Mouse (Mus musculus) midbrain, embryonic 10.5 days (tissue): ENCODE measurements around the gene Ctla4. TPM values are rescaled to one million over a fixed set of nuclear protein-coding genes. Genes with fewer than 3 reads are reported as not detected.

Experiments
- DNase-seq: peaks from one replicate; pipeline ENCODE4 v3.0.0-alpha.2; 2017; ENCODE audit warnings: low spot score
- H3K27ac ChIP-seq: fragments of 300-500 bp; sonication (generic); replicated peaks from 2 replicates; pipeline ENCODE4 v1.5.1; 2016; ENCODE audit warnings: mild to moderate bottlenecking
- H3K27me3 ChIP-seq: fragments of 300-500 bp; sonication (generic); 2 replicates; pipeline ENCODE4 v1.6.1; 2016; ENCODE audit warnings: low read depth, mild to moderate bottlenecking; ENCODE audit not compliant: poor library complexity, severe bottlenecking
- H3K36me3 ChIP-seq: fragments of 300-500 bp; sonication (generic); 2 replicates; pipeline ENCODE4 v1.6.1; 2016; ENCODE audit warnings: mild to moderate bottlenecking, moderate library complexity
- H3K4me1 ChIP-seq: fragments of 300-500 bp; sonication (generic); 2 replicates; pipeline ENCODE4 v1.6.1; 2016
- H3K4me3 ChIP-seq: fragments of 300-500 bp; sonication (generic); 2 replicates; pipeline ENCODE4 v1.5.1; 2016; ENCODE audit warnings: mild to moderate bottlenecking, moderate library complexity
- H3K9me3 ChIP-seq: fragments of 300-500 bp; sonication (generic); replicated peaks from 2 replicates; pipeline ENCODE4 v1.6.1; 2016; ENCODE audit warnings: mild to moderate bottlenecking
- WGBS: fragments of 180-500 bp; shearing (Covaris S2); methylation state at CpG from one replicate; pipeline ENCODE4 v1.1.7; 2016; 5-methylcytosine and 5-hydroxymethylcytosine counted together
- polyA plus RNA-seq: library from polyadenylated mRNA; unstranded; fragments of >200 nt; fragmentation: Nextera tagmentation; extraction: Ambion mirVana; gene quantifications from 2 replicates; pipeline ENCODE4 v1.2.1, GENCODE M21; 2016

The Ctla4 gene
- polyA plus RNA-seq, 1 experiment from 2014 or later = not detected

DNA sequence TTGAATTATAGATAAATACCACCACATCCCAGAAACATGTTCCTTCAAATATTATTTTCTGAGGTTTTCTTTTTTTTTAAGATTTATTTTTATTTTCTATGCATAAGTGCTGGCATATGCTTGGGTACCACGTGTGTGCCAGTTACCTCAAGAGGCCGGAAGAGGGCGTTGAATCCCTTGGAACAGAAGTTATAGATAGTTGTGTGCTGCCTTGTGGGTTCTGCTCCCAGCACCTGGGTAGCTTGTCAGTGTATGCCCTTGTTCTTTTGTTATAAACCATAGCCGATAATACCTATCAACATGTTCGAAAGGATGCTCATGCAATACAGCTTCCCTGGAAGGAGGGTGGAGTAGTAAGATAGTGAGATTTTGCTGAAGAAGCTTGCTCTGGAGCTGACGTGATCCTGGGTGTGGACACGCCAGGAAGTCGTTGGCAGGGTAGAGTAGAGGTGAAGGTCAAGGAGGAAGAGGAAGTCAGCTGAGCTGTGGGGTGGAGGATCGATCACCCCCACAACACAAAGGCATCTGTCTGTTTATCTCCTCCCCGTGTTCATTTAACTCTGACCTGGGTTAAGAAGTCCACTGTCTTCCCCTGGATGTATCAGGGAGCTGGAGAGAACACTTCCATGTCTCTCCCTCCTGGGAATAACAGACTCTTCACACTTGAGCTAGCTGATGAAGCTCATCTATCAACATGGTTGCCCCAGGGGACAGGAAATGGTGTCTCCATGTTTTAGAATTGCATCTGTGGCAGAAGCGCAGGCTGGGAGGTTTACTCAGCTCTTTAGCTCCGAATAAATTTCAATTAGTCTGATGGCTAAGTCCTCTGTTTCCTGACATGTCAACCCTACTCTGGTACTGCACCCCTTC is 29.2 kb upstream of the Ctla4 start:
- Histone ChIP-seq H3K27ac (no peak overlapping the region), H3K4me3 (no peak overlapping the region), H3K27me3 (peaks cover 5% of the 10 kb centered on the region; the same call in 1 of the 2 replicates), H3K4me1 (peaks cover 26% of the 10 kb centered on the region), H3K36me3 (no peaks in the 10 kb centered on the region), H3K9me3 (no peaks in the 10 kb centered on the region)
- WGBS = 89% methylated on average over 12 of the region's 12 CpGs
- no peak for DNase-seq

- Histone ChIP-seq H3K36me3 (no peaks in the 10 kb centered on the region), H3K27me3 (no peaks in the 10 kb centered on the region), H3K27ac (no peak overlapping the region), H3K9me3 (no peaks in the 10 kb centered on the region), H3K4me3 (no peak overlapping the region), H3K4me1 (peaks cover 22% of the 10 kb centered on the region; the same call in 1 of the 2 replicates)
- no peak for DNase-seq
- 82% methylated on average over 3 of the region's 3 CpGs for WGBS
Measured at GRCm38 (mm10) chr1:60859159-60859558, 27.6 kb upstream of the Ctla4 start.

GRCm38 (mm10) chr1:60859842-60860241 is 27.0 kb upstream of the Ctla4 start:
- H3K9me3 ChIP-seq = no peaks in the 10 kb centered on the region
- WGBS = 83% methylated on average over 3 of the region's 3 CpGs

GRCm38 (mm10) chr1:60860357-60860946 is 26.3 kb upstream of the Ctla4 start:
- DNase-seq = peak; percentile 43
- Histone ChIP-seq H3K4me1 (peaks cover 22% of the 10 kb centered on the region; the same call in 1 of the 2 replicates), H3K9me3 (no peaks in the 10 kb centered on the region), H3K27ac (0 out of 2 replicates have a peak overlapping the region, but pooled peaks have one; percentile 49), H3K27me3 (no peaks in the 10 kb centered on the region), H3K36me3 (no peaks in the 10 kb centered on the region), H3K4me3 (no peak overlapping the region)
- 28% methylated on average over 3 of the region's 3 CpGs for WGBS

More at GRCm38 (mm10) chr1:60859842-60860241, 27.0 kb upstream of the Ctla4 start:
- peaks cover 22% of the 10 kb centered on the region; the same call in 1 of the 2 replicates for H3K4me1 ChIP-seq
- DNase-seq = no peak
- H3K36me3 ChIP-seq = no peaks in the 10 kb centered on the region
- H3K4me3 ChIP-seq = no peak overlapping the region
- no peak overlapping the region for H3K27ac ChIP-seq
- H3K27me3 ChIP-seq = no peaks in the 10 kb centered on the region

GRCm38 (mm10) chr1:60860955-60861354 is 25.8 kb upstream of the Ctla4 start:
- H3K9me3 ChIP-seq = no peaks in the 10 kb centered on the region
- H3K36me3 ChIP-seq = no peaks in the 10 kb centered on the region
- no peaks in the 10 kb centered on the region for H3K27me3 ChIP-seq
- DNase-seq = no peak
- peak overlapping the region; percentile 28; the same call in 1 of the 2 replicates for H3K27ac ChIP-seq
- H3K4me1 ChIP-seq = peaks cover 22% of the 10 kb centered on the region; the same call in 1 of the 2 replicates
- no peak overlapping the region for H3K4me3 ChIP-seq
- 75% methylated on average over 5 of the region's 5 CpGs for WGBS

- DNase-seq = no peak
- Histone ChIP-seq H3K4me3 (no peak overlapping the region), H3K36me3 (no peaks in the 10 kb centered on the region), H3K4me1 (peaks cover 22% of the 10 kb centered on the region; the same call in 1 of the 2 replicates), H3K9me3 (no peaks in the 10 kb centered on the region), H3K27ac (no peak overlapping the region), H3K27me3 (no peaks in the 10 kb centered on the region)
- WGBS = 79% methylated on average over 5 of the region's 5 CpGs
Measured at GRCm38 (mm10) chr1:60861431-60861830, 25.4 kb upstream of the Ctla4 start.

GRCm38 (mm10) chr1:60862510-60862909 is 24.3 kb upstream of the Ctla4 start:
- H3K9me3 ChIP-seq = no peaks in the 10 kb centered on the region
- 84% methylated on average over 3 of the region's 3 CpGs for WGBS
- no peak overlapping the region for H3K27ac ChIP-seq
- no peak overlapping the region for H3K4me3 ChIP-seq
- DNase-seq = no peak
- H3K36me3 ChIP-seq = no peaks in the 10 kb centered on the region
- H3K27me3 ChIP-seq = no peaks in the 10 kb centered on the region
- peaks cover 22% of the 10 kb centered on the region; the same call in 1 of the 2 replicates for H3K4me1 ChIP-seq

DNA sequence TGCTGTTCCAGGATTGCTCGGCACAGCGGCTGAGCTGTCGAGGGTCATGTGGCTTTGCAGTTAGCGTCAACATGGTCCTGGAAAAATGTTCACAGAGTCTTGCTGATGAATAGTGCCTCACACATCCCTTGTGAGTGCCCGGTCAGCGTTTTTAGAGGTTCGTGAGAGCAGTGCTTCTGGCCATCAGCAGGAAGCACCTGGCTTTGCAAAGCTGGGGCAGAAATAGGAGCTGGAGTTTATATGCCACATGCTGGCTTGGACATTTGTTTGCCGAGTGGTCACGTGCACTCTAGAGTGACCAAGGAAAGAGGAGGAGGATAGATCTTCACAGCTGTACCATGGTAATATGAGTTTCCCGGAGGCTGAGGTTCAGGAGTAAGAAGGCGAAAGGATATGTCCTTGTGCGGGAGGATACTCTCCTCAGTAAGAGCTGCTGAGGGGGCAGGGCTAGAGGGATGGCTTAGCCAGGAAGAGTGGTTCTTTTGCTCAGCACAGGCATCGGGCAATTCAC is 23.8 kb upstream of the Ctla4 start:
- WGBS = 66% methylated on average over 13 of the region's 13 CpGs
- no peaks in the 10 kb centered on the region for H3K27me3 ChIP-seq
- H3K9me3 ChIP-seq = no peaks in the 10 kb centered on the region
- H3K27ac ChIP-seq = 0 out of 2 replicates have a peak overlapping the region, but pooled peaks have one; percentile 23
- H3K4me1 ChIP-seq = peaks cover 22% of the 10 kb centered on the region; the same call in 1 of the 2 replicates
- no peak for DNase-seq
- no peak overlapping the region for H3K4me3 ChIP-seq
- no peaks in the 10 kb centered on the region for H3K36me3 ChIP-seq

DNA sequence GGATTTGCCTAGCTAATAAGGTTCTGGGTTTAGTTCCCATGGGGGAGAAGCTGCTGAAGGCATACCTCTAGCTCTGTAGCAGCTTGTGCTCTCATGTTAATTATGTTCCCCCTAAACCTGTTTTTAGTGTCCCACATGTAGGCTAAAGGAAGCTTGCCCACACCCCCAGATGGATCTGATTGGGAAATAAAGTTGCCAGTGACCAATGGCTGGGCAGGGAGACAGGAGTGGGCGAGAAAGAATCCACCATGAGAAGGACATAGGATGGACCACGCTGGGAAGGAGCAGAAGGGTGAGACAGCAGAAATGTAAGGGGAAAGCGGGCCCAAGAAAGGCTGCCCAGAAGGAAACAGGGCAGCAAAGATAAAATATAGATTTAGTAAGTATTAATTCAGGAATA is 23.1 kb upstream of the Ctla4 start:
- 85% methylated on average over 3 of the region's 3 CpGs for WGBS
- no peaks in the 10 kb centered on the region for H3K27me3 ChIP-seq
- no peak overlapping the region for H3K4me3 ChIP-seq
- no peaks in the 10 kb centered on the region for H3K9me3 ChIP-seq
- peaks cover 22% of the 10 kb centered on the region; the same call in 1 of the 2 replicates for H3K4me1 ChIP-seq
- H3K27ac ChIP-seq = no peak overlapping the region
- no peak for DNase-seq
- no peaks in the 10 kb centered on the region for H3K36me3 ChIP-seq

DNA sequence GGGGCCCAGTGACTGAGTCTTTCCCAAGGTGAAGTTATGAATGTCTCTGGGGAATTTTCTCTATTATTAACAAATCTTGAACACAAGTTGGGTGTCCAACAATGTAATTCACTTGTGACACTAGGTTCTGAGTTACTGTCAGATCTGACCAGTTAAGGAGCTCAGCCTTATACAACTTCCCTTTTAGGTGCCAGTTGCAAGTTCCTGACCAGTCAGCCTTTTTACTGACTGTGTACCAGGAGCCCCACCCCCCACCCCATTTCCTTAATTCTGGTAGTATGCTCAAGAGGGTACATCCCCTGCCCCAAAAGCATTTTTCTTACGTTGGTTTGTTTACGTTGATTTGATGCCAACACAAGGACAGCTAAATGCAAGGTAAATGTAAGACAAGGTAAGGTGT is 21.6 kb upstream of the Ctla4 start:
- H3K27me3 ChIP-seq = no peaks in the 10 kb centered on the region
- H3K9me3 ChIP-seq = no peaks in the 10 kb centered on the region
- no peaks in the 10 kb centered on the region for H3K36me3 ChIP-seq
- peaks cover 22% of the 10 kb centered on the region; the same call in 1 of the 2 replicates for H3K4me1 ChIP-seq
- WGBS = 96% methylated on average over 2 of the region's 2 CpGs
- no peak overlapping the region for H3K27ac ChIP-seq
- no peak for DNase-seq
- H3K4me3 ChIP-seq = no peak overlapping the region

- H3K4me3 ChIP-seq = no peak overlapping the region
- whole genome bisulfite sequencing = 78% methylated on average over 5 of the region's 5 CpGs
- H3K27ac ChIP-seq = no peak overlapping the region
- H3K27me3 ChIP-seq = no peaks in the 10 kb centered on the region
- DNase-seq = no peak
- no peaks in the 10 kb centered on the region for H3K9me3 ChIP-seq
- H3K36me3 ChIP-seq = no peaks in the 10 kb centered on the region
- peaks cover 14% of the 10 kb centered on the region; the same call in 1 of the 2 replicates for H3K4me1 ChIP-seq
Measured at GRCm38 (mm10) chr1:60866043-60866442, 20.8 kb upstream of the Ctla4 start.

DNA sequence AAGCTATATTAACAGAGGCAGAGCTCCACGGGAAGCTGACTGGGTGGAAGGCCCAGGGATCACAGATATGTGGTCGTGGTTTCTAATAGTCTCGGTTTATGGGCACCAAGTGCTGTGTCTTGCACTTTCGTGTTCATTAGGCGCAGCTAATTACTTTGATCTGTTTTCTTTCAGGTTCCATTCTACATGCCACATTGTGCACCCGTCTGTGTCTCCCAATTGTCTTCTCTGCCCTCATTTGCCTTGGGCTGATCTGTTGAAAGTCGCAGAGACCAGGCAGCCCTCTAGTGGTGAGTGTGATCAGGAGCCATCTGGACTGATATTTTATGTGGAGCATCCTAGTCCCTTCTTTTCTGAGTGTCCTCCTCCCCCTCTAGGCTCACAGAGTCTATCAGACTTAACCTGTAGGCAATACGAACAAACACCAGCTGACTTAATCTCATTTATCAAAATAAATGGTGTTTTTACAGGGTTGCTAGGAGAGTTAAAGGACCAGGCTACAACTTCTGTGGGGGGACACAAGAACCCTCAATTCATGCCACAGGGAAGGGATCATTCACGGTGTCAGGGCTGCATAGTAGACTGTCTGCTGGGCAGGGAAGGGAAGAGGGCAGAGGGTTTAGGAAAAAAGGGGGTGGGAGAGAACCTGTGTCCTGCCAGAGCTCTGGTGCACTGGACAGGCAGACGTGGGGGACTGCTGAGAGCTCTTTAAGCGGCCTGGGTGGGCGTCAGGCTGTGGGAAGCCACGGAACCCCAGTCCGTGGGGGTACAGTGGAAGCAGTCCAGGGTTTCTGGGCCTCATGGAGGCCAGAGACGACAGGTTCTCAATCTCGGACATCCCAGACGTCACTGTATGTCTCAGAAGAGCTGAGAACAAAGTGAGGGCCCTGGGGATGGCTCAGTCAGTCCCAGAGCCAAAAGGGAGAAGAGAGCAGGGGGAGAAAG is 18.2 kb upstream of the Ctla4 start:
- Histone ChIP-seq H3K4me1 (peaks cover 2% of the 10 kb centered on the region; the same call in 1 of the 2 replicates), H3K4me3 (no peak overlapping the region), H3K27ac (no peak overlapping the region), H3K27me3 (no peaks in the 10 kb centered on the region), H3K36me3 (no peaks in the 10 kb centered on the region), H3K9me3 (no peaks in the 10 kb centered on the region)
- peak; percentile 47 for DNase-seq
- whole genome bisulfite sequencing = 74% methylated on average over 17 of the region's 17 CpGs
